Mouse (Mus musculus) heart, adult 2 months (tissue): ENCODE measurements around the gene Fbxw10.

Source experiments
- CTCF ChIP-seq: fragments of 200-600 bp; IDR thresholded peaks from 2 replicates; pipeline ENCODE4 v1.8.1; 2022; ENCODE audit warnings: antibody characterized with exemption, mild to moderate bottlenecking, moderate library complexity
- POLR2A ChIP-seq: fragments of 200-500 bp; IDR thresholded peaks from 2 replicates; pipeline ENCODE4 v1.6.1; 2011; ENCODE audit warnings: mild to moderate bottlenecking, low read depth, low read length, control low read depth; ENCODE audit not compliant: insufficient read depth

DNA sequence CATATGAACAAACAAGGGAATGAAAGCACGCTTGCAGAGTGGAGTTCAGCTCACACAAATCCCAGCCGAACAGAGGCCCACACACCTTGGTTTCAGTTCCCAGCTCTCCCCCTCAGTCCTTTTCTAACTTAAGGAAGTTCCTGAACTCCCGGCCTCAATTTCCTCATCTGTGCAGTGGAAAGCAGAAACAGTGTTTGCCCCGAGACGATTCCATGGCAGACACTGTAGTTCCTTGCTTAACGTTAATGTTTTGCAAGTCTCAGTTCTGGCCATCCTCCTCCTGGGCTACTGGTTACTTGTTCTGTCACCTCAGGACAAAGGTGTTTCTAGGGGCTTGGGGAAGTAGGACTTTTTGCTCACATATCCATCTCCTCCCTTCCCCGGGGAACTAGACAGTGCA, 19.8 kb downstream of the Fbxw10 start:
- no peak for TF ChIP-seq CTCF
- no peak for TF ChIP-seq POLR2A
